Mouse (Mus musculus): ENCODE data around the gene Depdc1b. TPM values are rescaled to one million over a fixed set of nuclear protein-coding genes. Genes with fewer than 3 reads are reported as not detected.

The Depdc1b gene
- polyA plus RNA-seq, 1 experiment = 7.8 TPM

GRCm38 (mm10) chr13:108289436-108289835, 26.7 kb upstream of the Depdc1b start:
- Histone ChIP-seq H3ac (ENCODE audit: control insufficient read depth, insufficient read length, low read depth) (no peak overlapping the region), H3K4me3 (ENCODE audit: insufficient read depth, poor library complexity, severe bottlenecking) (no peak overlapping the region), H3K36me3 (ENCODE audit: control insufficient read depth, insufficient read depth) (no peaks in the 10 kb centered on the region), H3K79me3 (ENCODE audit: low read depth) (no peaks in the 10 kb centered on the region), H3K79me2 (ENCODE audit: control insufficient read depth, insufficient read depth) (no peaks in the 10 kb centered on the region), H3K27me3 (ENCODE audit: control insufficient read depth, insufficient read depth, insufficient read length) (no peaks in the 10 kb centered on the region)
- TF ChIP-seq CEBPB (IDR thresholded peaks at IDR 0.05; ENCODE audit: low read depth) (no peak), FOSL1 (IDR thresholded peaks at IDR 0.05; ENCODE audit: insufficient read depth, low read length, poor library complexity, severe bottlenecking) (no peak), MYOG (IDR thresholded peaks at IDR 0.05; ENCODE audit: control insufficient read depth, extremely low read depth, insufficient read length) (no peak), USF1 (IDR thresholded peaks at IDR 0.05; ENCODE audit: low read depth) (no peak), MYOD1 (IDR thresholded peaks at IDR 0.05; ENCODE audit: control insufficient read depth, insufficient read length, low read depth) (no peak), CTCF (IDR thresholded peaks at IDR 0.05; ENCODE audit: control insufficient read depth, insufficient read depth, insufficient read length) (no peak)

- H3K79me2 ChIP-seq (ENCODE audit: control insufficient read depth, insufficient read depth) = no peaks in the 10 kb centered on the region
- TF ChIP-seq CTCF (IDR thresholded peaks at IDR 0.05; ENCODE audit: control insufficient read depth, insufficient read depth, insufficient read length) (no peak), MAX (IDR thresholded peaks at IDR 0.05) (no peak), MYOD1 (IDR thresholded peaks at IDR 0.05; ENCODE audit: control insufficient read depth, insufficient read length, low read depth) (no peak), USF1 (IDR thresholded peaks at IDR 0.05; ENCODE audit: low read depth) (no peak), FOSL1 (IDR thresholded peaks at IDR 0.05; ENCODE audit: insufficient read depth, low read length, poor library complexity, severe bottlenecking) (no peak), MYOG (IDR thresholded peaks at IDR 0.05; ENCODE audit: control insufficient read depth, extremely low read depth, insufficient read length) (no peak), CEBPB (IDR thresholded peaks at IDR 0.05; ENCODE audit: low read depth) (no peak)
- no peaks in the 10 kb centered on the region for H3K79me3 ChIP-seq (ENCODE audit: low read depth)
- no peaks in the 10 kb centered on the region for H3K27me3 ChIP-seq (ENCODE audit: control insufficient read depth, insufficient read depth, insufficient read length)
- no peak overlapping the region for H3K4me3 ChIP-seq (ENCODE audit: insufficient read depth, poor library complexity, severe bottlenecking)
- H3K36me3 ChIP-seq (ENCODE audit: control insufficient read depth, insufficient read depth) = no peaks in the 10 kb centered on the region
- H3ac ChIP-seq (ENCODE audit: control insufficient read depth, insufficient read length, low read depth) = no peak overlapping the region
These were observed 25.8 kb upstream of the Depdc1b start for GRCm38 (mm10) chr13:108290314-108290713.

- no peak for TF ChIP-seq FOSL1 (IDR thresholded peaks at IDR 0.05; ENCODE audit: insufficient read depth, low read length, poor library complexity, severe bottlenecking)
- no peak for TF ChIP-seq MYOD1 (IDR thresholded peaks at IDR 0.05; ENCODE audit: control insufficient read depth, insufficient read length, low read depth)
- no peak for TF ChIP-seq CEBPB (IDR thresholded peaks at IDR 0.05; ENCODE audit: low read depth)
- no peaks in the 10 kb centered on the region for H3K36me3 ChIP-seq (ENCODE audit: control insufficient read depth, insufficient read depth)
- H3K79me3 ChIP-seq (ENCODE audit: low read depth) = no peaks in the 10 kb centered on the region
- H3K79me2 ChIP-seq (ENCODE audit: control insufficient read depth, insufficient read depth) = no peaks in the 10 kb centered on the region
- no peak overlapping the region for H3K4me3 ChIP-seq (ENCODE audit: insufficient read depth, poor library complexity, severe bottlenecking)
- no peak overlapping the region for H3ac ChIP-seq (ENCODE audit: control insufficient read depth, insufficient read length, low read depth)
- no peaks in the 10 kb centered on the region for H3K27me3 ChIP-seq (ENCODE audit: control insufficient read depth, insufficient read depth, insufficient read length)
These were observed 18.6 kb upstream of the Depdc1b start for GRCm38 (mm10) chr13:108297350-108298093.

GRCm38 (mm10) chr13:108298241-108298640, 17.9 kb upstream of the Depdc1b start:
- H3K79me3 ChIP-seq (ENCODE audit: low read depth) = no peaks in the 10 kb centered on the region
- TF ChIP-seq MYOG (IDR thresholded peaks at IDR 0.05; ENCODE audit: control insufficient read depth, extremely low read depth, insufficient read length) = no peak
- TF ChIP-seq CEBPB (IDR thresholded peaks at IDR 0.05; ENCODE audit: low read depth) = no peak
- TF ChIP-seq USF1 (IDR thresholded peaks at IDR 0.05; ENCODE audit: low read depth) = no peak
- TF ChIP-seq MAX (IDR thresholded peaks at IDR 0.05) = no peak
- no peak for TF ChIP-seq MYOD1 (IDR thresholded peaks at IDR 0.05; ENCODE audit: control insufficient read depth, insufficient read length, low read depth)
- no peak for TF ChIP-seq FOSL1 (IDR thresholded peaks at IDR 0.05; ENCODE audit: insufficient read depth, low read length, poor library complexity, severe bottlenecking)
- no peak for TF ChIP-seq CTCF (IDR thresholded peaks at IDR 0.05; ENCODE audit: control insufficient read depth, insufficient read depth, insufficient read length)
- H3K4me3 ChIP-seq (ENCODE audit: insufficient read depth, poor library complexity, severe bottlenecking) = no peak overlapping the region
- no peaks in the 10 kb centered on the region for H3K36me3 ChIP-seq (ENCODE audit: control insufficient read depth, insufficient read depth)
- H3K79me2 ChIP-seq (ENCODE audit: control insufficient read depth, insufficient read depth) = no peaks in the 10 kb centered on the region
- no peak overlapping the region for H3ac ChIP-seq (ENCODE audit: control insufficient read depth, insufficient read length, low read depth)
- H3K27me3 ChIP-seq (ENCODE audit: control insufficient read depth, insufficient read depth, insufficient read length) = no peaks in the 10 kb centered on the region

- Histone ChIP-seq H3K79me3 (ENCODE audit: low read depth) (no peaks in the 10 kb centered on the region), H3ac (ENCODE audit: control insufficient read depth, insufficient read length, low read depth) (no peak overlapping the region), H3K27me3 (ENCODE audit: control insufficient read depth, insufficient read depth, insufficient read length) (no peaks in the 10 kb centered on the region), H3K4me3 (ENCODE audit: insufficient read depth, poor library complexity, severe bottlenecking) (no peak overlapping the region), H3K79me2 (ENCODE audit: control insufficient read depth, insufficient read depth) (no peaks in the 10 kb centered on the region), H3K36me3 (ENCODE audit: control insufficient read depth, insufficient read depth) (no peaks in the 10 kb centered on the region)
- TF ChIP-seq CTCF (IDR thresholded peaks at IDR 0.05; ENCODE audit: control insufficient read depth, insufficient read depth, insufficient read length) = no peak
These were observed 15.7 kb upstream of the Depdc1b start for GRCm38 (mm10) chr13:108300346-108300950.

GRCm38 (mm10) chr13:108301411-108301810, 14.7 kb upstream of the Depdc1b start:
- Histone ChIP-seq H3K79me3 (ENCODE audit: low read depth) (no peaks in the 10 kb centered on the region), H3K79me2 (ENCODE audit: control insufficient read depth, insufficient read depth) (no peaks in the 10 kb centered on the region), H3ac (ENCODE audit: control insufficient read depth, insufficient read length, low read depth) (no peak overlapping the region), H3K36me3 (ENCODE audit: control insufficient read depth, insufficient read depth) (no peaks in the 10 kb centered on the region), H3K27me3 (ENCODE audit: control insufficient read depth, insufficient read depth, insufficient read length) (no peaks in the 10 kb centered on the region), H3K4me3 (ENCODE audit: insufficient read depth, poor library complexity, severe bottlenecking) (no peak overlapping the region)
- TF ChIP-seq FOSL1 (IDR thresholded peaks at IDR 0.05; ENCODE audit: insufficient read depth, low read length, poor library complexity, severe bottlenecking) (no peak), MAX (IDR thresholded peaks at IDR 0.05) (no peak), CEBPB (IDR thresholded peaks at IDR 0.05; ENCODE audit: low read depth) (no peak), MYOG (IDR thresholded peaks at IDR 0.05; ENCODE audit: control insufficient read depth, extremely low read depth, insufficient read length) (no peak), CTCF (IDR thresholded peaks at IDR 0.05; ENCODE audit: control insufficient read depth, insufficient read depth, insufficient read length) (no peak), USF1 (IDR thresholded peaks at IDR 0.05; ENCODE audit: low read depth) (no peak)
